Mouse (Mus musculus) lung, adult 2 months (tissue): ENCODE results near the gene 9930021J03Rik.
A peak's percentile ranks its signal among the peaks of the same experiment; 100 is the strongest.

Experiments used
- CTCF ChIP-seq: fragments of 200-500 bp; IDR thresholded peaks from 2 replicates; pipeline ENCODE4 v1.5.1; 2011; ENCODE audit warnings: mild to moderate bottlenecking, low read length, control low read depth; ENCODE audit not compliant: insufficient read depth
- POLR2A ChIP-seq: fragments of 200-500 bp; IDR thresholded peaks from 2 replicates; pipeline ENCODE4 v1.6.1; 2011; ENCODE audit warnings: low read depth, mild to moderate bottlenecking, control low read depth, low read length, borderline replicate concordance; ENCODE audit errors: extremely low read depth

- TF ChIP-seq CTCF, result no peak
- TF ChIP-seq POLR2A, result peak; percentile 76; the same call in 1 of the 2 replicates
Measured at GRCm38 (mm10) chr19:29805917-29806785, at the start of gene 9930021J03Rik.
